Mouse (Mus musculus) heart, postnatal 0 days (tissue): Measurements from ENCODE around the gene Sipa1l3. TPM values are rescaled to one million over a fixed set of nuclear protein-coding genes. Genes with fewer than 3 reads are reported as not detected.

Experiments used
- ATAC-seq: fragments of 200-750 bp; cut with Nextera tagmentation; 2 replicates; pipeline ENCODE4 v1.8.0; 2017; ENCODE audit warnings: low read depth, moderate number of reproducible peaks, moderate library complexity; ENCODE audit not compliant: insufficient read depth
- DNase-seq: peaks from one replicate; pipeline ENCODE4 v3.0.0-alpha.2; 2016; ENCODE audit warnings: low spot score
- H3K27ac ChIP-seq: fragments of 300-500 bp; sonication (generic); 2 replicates; pipeline ENCODE4 v1.5.1; 2014; ENCODE audit warnings: low read depth, mild to moderate bottlenecking
- H3K27me3 ChIP-seq: fragments of 300-500 bp; sonication (generic); 2 replicates; pipeline ENCODE4 v1.6.1; 2014; ENCODE audit warnings: low read length, mixed read lengths; ENCODE audit not compliant: control insufficient read depth, insufficient read depth
- H3K36me3 ChIP-seq: fragments of 300-500 bp; sonication (generic); replicated peaks from 2 replicates; pipeline ENCODE4 v1.6.1; 2014; ENCODE audit warnings: low read length, mixed read lengths; ENCODE audit not compliant: control insufficient read depth, insufficient read depth
- H3K4me1 ChIP-seq: fragments of 300-500 bp; sonication (generic); 2 replicates; pipeline ENCODE4 v1.6.1; 2014; ENCODE audit warnings: antibody characterized with exemption; ENCODE audit not compliant: control insufficient read depth, insufficient read depth
- H3K4me2 ChIP-seq: fragments of 300-500 bp; sonication (generic); 2 replicates; pipeline ENCODE4 v1.6.1; 2014; ENCODE audit warnings: low read depth, mild to moderate bottlenecking, low read length, moderate library complexity
- H3K4me3 ChIP-seq: fragments of 300-500 bp; sonication (generic); 2 replicates; pipeline ENCODE4 v1.5.1; 2014; ENCODE audit warnings: low read depth, low read length
- H3K9ac ChIP-seq: fragments of 300-500 bp; sonication (generic); replicated peaks from 2 replicates; pipeline ENCODE4 v1.6.1; 2014; ENCODE audit warnings: low read depth, low read length, mixed read lengths
- H3K9me3 ChIP-seq: fragments of 300-500 bp; sonication (generic); replicated peaks from 2 replicates; pipeline ENCODE4 v1.6.1; 2016; ENCODE audit warnings: low read length; ENCODE audit not compliant: control insufficient read depth
- CTCF ChIP-seq: IDR thresholded peaks from 2 replicates; pipeline ENCODE4 v1.5.1; 2016; ENCODE audit warnings: antibody characterized with exemption, control low read depth, low read depth
- EP300 ChIP-seq: IDR thresholded peaks from 2 replicates; pipeline ENCODE4 v1.6.1; 2016; ENCODE audit warnings: antibody characterized with exemption, low read depth
- WGBS: fragments of 180-500 bp; shearing (Covaris S2); extraction: QIAGEN DNeasy Blood & Tissue Kit; methylation state at CpG from one replicate; pipeline ENCODE4 v1.1.7; 2014; 5-methylcytosine and 5-hydroxymethylcytosine counted together
- polyA plus RNA-seq: library from polyadenylated mRNA; unstranded; fragments of >200 nt; fragmentation: Nextera tagmentation; extraction: Ambion mirVana; gene quantifications from 2 replicates; pipeline ENCODE4 v1.2.1, GENCODE M21; 2015
- total RNA-seq: library from RNA; depleted of rRNA; stranded (reverse); fragments of >200 nt; gene quantifications from 2 replicates; pipeline ENCODE4 v1.2.3, GENCODE M21; 2014; ENCODE audit warnings: low replicate concordance

The Sipa1l3 gene
- total and polyA plus RNA-seq, 2 experiments from 2014 or later: 1.7 to 16.2 TPM

GRCm38 (mm10) chr7:29316976-29317375 is 201.5 kb downstream of the Sipa1l3 start:
- H3K4me3 ChIP-seq: no peak overlapping the region
- ATAC-seq (no peak), DNase-seq (peak; percentile 25)
- H3K4me2 ChIP-seq: no peak overlapping the region
- no peak overlapping the region for H3K27ac ChIP-seq
- peaks cover 51% of the 10 kb centered on the region for H3K27me3 ChIP-seq
- no peak for TF ChIP-seq CTCF
- no peak for TF ChIP-seq EP300
- no peak overlapping the region for H3K9ac ChIP-seq
- WGBS: 10% methylated on average over 10 of the region's 10 CpGs
- peaks cover 22% of the 10 kb centered on the region for H3K4me1 ChIP-seq
- no peaks in the 10 kb centered on the region for H3K9me3 ChIP-seq
- H3K36me3 ChIP-seq: no peaks in the 10 kb centered on the region

- ATAC-seq (no peak), DNase-seq (no peak)
- H3K36me3 ChIP-seq: no peaks in the 10 kb centered on the region
- H3K27me3 ChIP-seq: peaks cover 53% of the 10 kb centered on the region
- 59% methylated on average over 16 of the region's 17 CpGs for WGBS
- TF ChIP-seq CTCF (no peak), EP300 (no peak)
- no peak overlapping the region for H3K4me3 ChIP-seq
- no peaks in the 10 kb centered on the region for H3K9me3 ChIP-seq
- H3K9ac ChIP-seq: no peak overlapping the region
- H3K27ac ChIP-seq: no peak overlapping the region
- no peak overlapping the region for H3K4me2 ChIP-seq
- H3K4me1 ChIP-seq: peaks cover 22% of the 10 kb centered on the region
These were observed 202.2 kb downstream of the Sipa1l3 start for GRCm38 (mm10) chr7:29316137-29316734.

- Histone ChIP-seq H3K9me3 (no peaks in the 10 kb centered on the region), H3K27ac (no peak overlapping the region), H3K9ac (no peak overlapping the region), H3K4me1 (peaks cover 22% of the 10 kb centered on the region), H3K27me3 (peaks cover 63% of the 10 kb centered on the region), H3K4me3 (no peak overlapping the region), H3K4me2 (no peak overlapping the region), H3K36me3 (no peaks in the 10 kb centered on the region)
- ATAC-seq: no peak
- no peak for DNase-seq
- WGBS: 66% methylated on average over 13 of the region's 13 CpGs
- TF ChIP-seq CTCF (no peak), EP300 (no peak)
These were observed 203.4 kb downstream of the Sipa1l3 start for GRCm38 (mm10) chr7:29314844-29315628.

GRCm38 (mm10) chr7:29313572-29314261 is 204.7 kb downstream of the Sipa1l3 start:
- H3K36me3 ChIP-seq: no peaks in the 10 kb centered on the region
- H3K9me3 ChIP-seq: no peaks in the 10 kb centered on the region
- ATAC-seq (no peak), DNase-seq (no peak)
- peaks cover 64% of the 10 kb centered on the region for H3K27me3 ChIP-seq
- 53% methylated on average over 9 of the region's 9 CpGs for WGBS
- H3K9ac ChIP-seq: no peak overlapping the region
- no peak overlapping the region for H3K4me3 ChIP-seq
- H3K4me1 ChIP-seq: peaks cover 21% of the 10 kb centered on the region
- no peak overlapping the region for H3K4me2 ChIP-seq
- TF ChIP-seq EP300 (no peak), CTCF (no peak)
- H3K27ac ChIP-seq: no peak overlapping the region

GRCm38 (mm10) chr7:29313051-29313450 is 205.4 kb downstream of the Sipa1l3 start:
- TF ChIP-seq EP300 (no peak), CTCF (no peak)
- no peak overlapping the region for H3K27ac ChIP-seq
- WGBS: 55% methylated on average over 9 of the region's 9 CpGs
- no peak overlapping the region for H3K4me3 ChIP-seq
- H3K4me2 ChIP-seq: no peak overlapping the region
- peaks cover 18% of the 10 kb centered on the region for H3K4me1 ChIP-seq
- H3K9ac ChIP-seq: no peak overlapping the region
- peaks cover 65% of the 10 kb centered on the region for H3K27me3 ChIP-seq
- ATAC-seq (no peak), DNase-seq (no peak)
- no peaks in the 10 kb centered on the region for H3K9me3 ChIP-seq
- H3K36me3 ChIP-seq: no peaks in the 10 kb centered on the region
